Mouse (Mus musculus): ENCODE measurements at regions not wholly inside any gene's neighbourhood (a gene's known extent, or its start where the extent isn't known, plus 50 kb on each side); places are given as distances from the start of the nearest gene placed in this dataset.

GRCm38 (mm10) chr2:128393401-128393800 lies 197.6 kb upstream of the Spdye4c start:
- TF ChIP-seq CTCF (conservative IDR thresholded peaks at IDR 0.05; ENCODE audit: low read length), result no peak
- no peak for TF ChIP-seq NANOG (IDR thresholded peaks at IDR 0.05; ENCODE audit: borderline replicate concordance, low read length)
- TF ChIP-seq POU5F1 (IDR thresholded peaks at IDR 0.05; ENCODE audit: borderline replicate concordance, low read length), result no peak

All from E14TG2a.4 (cell line).